23 mouse cellular contexts compared by ENCODE assay signal in the genomic region with DNA sequence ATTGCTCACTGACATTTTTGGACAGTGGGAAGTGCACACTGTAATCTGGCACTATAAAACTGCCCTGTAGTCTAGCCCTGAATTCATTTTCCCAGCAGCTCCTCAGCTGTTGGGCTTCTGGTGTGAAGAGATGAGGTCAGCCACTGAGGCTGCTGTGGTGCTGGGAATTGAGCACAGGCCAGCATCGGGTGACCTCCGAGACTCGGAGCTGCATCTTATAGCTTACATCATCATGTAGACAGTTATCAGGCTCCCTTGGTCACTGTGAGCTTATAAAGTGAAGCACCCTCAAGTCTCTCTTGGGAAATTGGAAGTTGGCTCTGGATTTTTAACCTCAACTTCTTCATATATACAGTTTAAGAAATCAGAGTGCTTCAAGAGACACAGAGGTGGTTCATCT.
DNase-seq lines count a peak whose midpoint lies in the region; ATAC-seq and TF ChIP-seq lines count a peak whose summit lies in the region.
"Had no signal": no experiment of that assay in that cellular context is flagged by ENCODE, and none has a peak within 500 bp of the region (broad histone marks: within the 10 kb centered on the region; RNA-seq: fewer than 3 reads in every experiment).

No protein-coding gene starts in this region.

- peak; percentile 6 for DNase-seq in heart, embryonic 10.5 days (ENCODE audit: low spot score)
- DNase-seq in heart, adult 18-20 months: no peak
- no peak for DNase-seq in lung, postnatal 14 days
- no peak for DNase-seq in lung, postnatal 0 days (ENCODE audit: low spot score)
- DNase-seq in lung, postnatal 25 days (ENCODE audit: low spot score): no peak
- peak; percentile 13 to 56 for DNase-seq in lung, postnatal 4 days
- DNase-seq in right cerebral cortex, postnatal 14 days: no peak
- DNase-seq: adrenal gland, adult 2 months; adrenal gland, postnatal 10 days; adrenal gland, postnatal 25 days; cerebellum, adult 11 months; cerebellum, adult 18-20 months; cerebellum, adult 8-10 months; cerebellum, adult 9-11 months; cerebellum, postnatal 36 days; embryo, embryonic 11 days had no signal

- H3K4me1 ChIP-seq in heart, embryonic 10.5 days: peaks cover under 1% of the 10 kb centered on the region; the same call in 1 of the 2 replicates
- H3K4me1 ChIP-seq in lung, embryonic 15.5 days: peaks cover 13% of the 10 kb centered on the region
- no peaks in the 10 kb centered on the region for H3K4me1 ChIP-seq in lung, postnatal 0 days (ENCODE audit: insufficient read depth, low read depth, low read length)
- H3K4me1 ChIP-seq: embryonic facial prominence, embryonic 13.5 days; forebrain, embryonic 10.5 days; forebrain, embryonic 12.5 days had no signal

- H3K27ac ChIP-seq in heart, embryonic 10.5 days: no peak overlapping the region
- H3K27ac ChIP-seq in lung, embryonic 15.5 days: peak overlapping the region; percentile 35
- H3K27ac ChIP-seq in lung, postnatal 0 days (ENCODE audit: low read length): no peak overlapping the region
- H3K27ac ChIP-seq: embryonic facial prominence, embryonic 13.5 days; embryonic facial prominence, embryonic 15.5 days; forebrain, embryonic 10.5 days; forebrain, embryonic 12.5 days had no signal

- no peaks in the 10 kb centered on the region for H3K27me3 ChIP-seq in heart, embryonic 10.5 days (ENCODE audit: insufficient read depth, poor library complexity, severe bottlenecking)
- H3K27me3 ChIP-seq in lung, embryonic 15.5 days: no peaks in the 10 kb centered on the region
- no peaks in the 10 kb centered on the region for H3K27me3 ChIP-seq in lung, postnatal 0 days (replicated peaks; ENCODE audit: insufficient read depth, low read length)
- H3K27me3 ChIP-seq: embryonic facial prominence, embryonic 13.5 days; embryonic facial prominence, embryonic 15.5 days; forebrain, embryonic 12.5 days had no signal

- H3K4me2 ChIP-seq in lung, embryonic 15.5 days: no peak overlapping the region
- H3K4me2 ChIP-seq in lung, postnatal 0 days (replicated peaks; ENCODE audit: low read depth, low read length): no peak overlapping the region
- H3K4me2 ChIP-seq: embryonic facial prominence, embryonic 13.5 days; embryonic facial prominence, embryonic 15.5 days; forebrain, embryonic 12.5 days had no signal

- no peak overlapping the region for H3K9ac ChIP-seq in lung, embryonic 15.5 days
- no peak overlapping the region for H3K9ac ChIP-seq in lung, postnatal 0 days (replicated peaks; ENCODE audit: low read depth)
- H3K9ac ChIP-seq: embryonic facial prominence, embryonic 13.5 days; embryonic facial prominence, embryonic 15.5 days; forebrain, embryonic 12.5 days had no signal

- H3K4me3 ChIP-seq in heart, embryonic 10.5 days: no peak overlapping the region
- no peak overlapping the region for H3K4me3 ChIP-seq in lung, embryonic 15.5 days
- no peak overlapping the region for H3K4me3 ChIP-seq in lung, postnatal 0 days (ENCODE audit: low read depth, low read length)
- H3K4me3 ChIP-seq: embryonic facial prominence, embryonic 13.5 days; embryonic facial prominence, embryonic 15.5 days; erythroblast, embryonic 14.5 days; forebrain, embryonic 10.5 days; forebrain, embryonic 12.5 days had no signal

- WGBS in heart, embryonic 10.5 days: 85% methylated on average over 3 of the region's 3 CpGs
- 65% methylated on average over 3 of the region's 3 CpGs for WGBS in lung, embryonic 15.5 days
- WGBS in lung, postnatal 0 days: 62% methylated on average over 3 of the region's 3 CpGs

- no peak for TF ChIP-seq CTCF in lung, postnatal 0 days (IDR thresholded peaks at IDR 0.05)

- peak; percentile 71; the same call in 1 of the 2 replicates for ATAC-seq in lung, embryonic 15.5 days (ENCODE audit: borderline replicate concordance, extremely low read depth, low FRiP score, low TSS enrichment)
- ATAC-seq in lung, postnatal 0 days: peak; percentile 30
- ATAC-seq: forebrain, embryonic 14.5 days had no signal

- no peak for TF ChIP-seq EP300 in lung, postnatal 0 days (IDR thresholded peaks at IDR 0.05)

- H3K9me3 ChIP-seq in heart, embryonic 10.5 days: no peaks in the 10 kb centered on the region
- no peaks in the 10 kb centered on the region for H3K9me3 ChIP-seq in lung, embryonic 15.5 days
- no peaks in the 10 kb centered on the region for H3K9me3 ChIP-seq in lung, postnatal 0 days (ENCODE audit: low read length)
- H3K9me3 ChIP-seq: embryonic facial prominence, embryonic 13.5 days; embryonic facial prominence, embryonic 15.5 days; forebrain, embryonic 10.5 days; forebrain, embryonic 12.5 days had no signal

- H3K36me3 ChIP-seq in heart, embryonic 10.5 days: no peaks in the 10 kb centered on the region
- H3K36me3 ChIP-seq in lung, embryonic 15.5 days: no peaks in the 10 kb centered on the region
- H3K36me3 ChIP-seq in lung, postnatal 0 days (ENCODE audit: insufficient read depth, low read length): no peaks in the 10 kb centered on the region
- H3K36me3 ChIP-seq: forebrain, embryonic 10.5 days; forebrain, embryonic 12.5 days had no signal

Comparison
In these comparisons a context has a peak if more than half of its experiments do, and no peak if none do; other contexts are left out.
1. DNase-seq: peak in heart, embryonic 10.5 days (single experiment) and lung, postnatal 4 days (2 of 2); none in heart, adult 18-20 months (0 of 2), lung, postnatal 14 days (single experiment), lung, postnatal 0 days (single experiment), lung, postnatal 25 days (single experiment) and right cerebral cortex, postnatal 14 days (single experiment).